Mouse (Mus musculus) layer of hippocampus, adult 11-12 months (tissue): ENCODE results near the gene Ubl7.
A peak's percentile ranks its signal among the peaks of the same experiment; 100 is the strongest.
"Not testable (repeated sequence)": the region's sequence is repeated elsewhere in the genome, so short reads cannot be mapped to it uniquely, and the experiment has no call there.

Experiments used
- DNase-seq: peaks from one replicate; pipeline ENCODE4 v3.0.0; 2022; ENCODE audit warnings: low spot score

The Ubl7 gene

DNA sequence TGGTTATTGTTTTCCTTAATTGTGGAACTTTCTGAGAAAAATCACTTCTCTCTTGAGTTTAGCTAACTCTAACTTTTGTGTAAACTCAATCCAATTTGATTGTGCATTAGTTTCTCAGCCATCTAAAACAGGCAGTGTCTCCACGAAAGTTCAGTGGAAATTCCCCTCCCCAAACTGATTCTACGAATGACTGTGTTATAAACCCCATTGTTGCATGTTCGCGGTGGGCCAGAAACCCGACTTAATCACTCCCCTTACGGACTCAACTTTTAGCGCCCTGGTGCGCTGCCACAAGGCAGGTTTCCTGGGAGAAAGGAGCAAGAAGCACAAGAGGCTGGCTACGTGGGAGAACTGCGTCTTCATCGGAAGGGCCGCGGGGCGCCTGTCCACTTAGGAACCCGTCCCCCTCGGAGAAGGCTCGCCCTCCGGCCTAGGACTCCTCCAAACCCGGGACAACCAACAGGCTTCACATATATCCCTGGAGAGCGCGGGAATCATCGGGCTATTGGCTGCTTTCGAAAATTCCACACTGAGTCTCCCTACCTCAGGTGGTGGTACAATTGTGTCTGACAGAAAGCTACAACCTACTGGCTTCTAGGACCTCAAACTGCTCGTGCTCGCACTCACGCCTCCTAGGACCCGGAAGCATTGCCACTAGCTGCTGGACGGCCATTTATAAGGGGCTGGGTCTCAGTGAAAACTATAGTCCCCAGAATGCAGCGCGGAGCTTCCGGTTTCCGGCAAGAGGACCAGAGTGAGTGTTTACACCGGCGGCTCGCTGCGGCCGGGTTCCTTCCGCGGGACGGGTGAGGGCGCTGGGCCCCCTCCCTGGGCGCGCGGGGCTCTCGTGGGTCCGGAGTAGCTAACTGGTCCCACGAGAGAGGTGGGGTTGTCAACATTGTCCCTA, at the start of gene Ubl7:
Ubl7 (plus strand) TSS at position 726 of the 907 bp plus-strand sequence.
- peak; percentile 91 for DNase-seq

GRCm38 (mm10) chr9:57861951-57862471, 48.8 kb upstream of the Ubl7 start:
- DNase-seq, result peak; percentile 65

DNA sequence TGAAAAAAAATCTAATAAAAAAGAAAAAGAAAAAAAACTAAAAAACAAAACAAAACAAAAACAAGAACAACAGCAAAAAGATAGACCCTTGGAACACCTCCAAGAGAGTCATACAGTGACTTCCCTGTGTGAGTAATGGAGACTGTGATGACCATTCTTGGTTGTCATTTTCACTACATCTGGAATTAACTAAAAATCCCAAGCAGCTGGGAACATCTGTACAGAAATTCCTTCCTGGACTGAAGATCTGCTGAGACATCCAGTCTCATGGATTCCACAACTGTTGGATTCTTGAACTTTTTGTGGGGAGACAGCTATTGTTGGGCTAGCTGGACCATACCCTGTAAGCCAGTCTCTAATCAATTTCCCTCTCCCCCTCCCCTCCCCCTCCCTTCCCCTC, 46.4 kb upstream of the Ubl7 start:
- no peak for DNase-seq

- no peak for DNase-seq
Observed at GRCm38 (mm10) chr9:57866530-57866929, 44.2 kb upstream of the Ubl7 start.

DNA sequence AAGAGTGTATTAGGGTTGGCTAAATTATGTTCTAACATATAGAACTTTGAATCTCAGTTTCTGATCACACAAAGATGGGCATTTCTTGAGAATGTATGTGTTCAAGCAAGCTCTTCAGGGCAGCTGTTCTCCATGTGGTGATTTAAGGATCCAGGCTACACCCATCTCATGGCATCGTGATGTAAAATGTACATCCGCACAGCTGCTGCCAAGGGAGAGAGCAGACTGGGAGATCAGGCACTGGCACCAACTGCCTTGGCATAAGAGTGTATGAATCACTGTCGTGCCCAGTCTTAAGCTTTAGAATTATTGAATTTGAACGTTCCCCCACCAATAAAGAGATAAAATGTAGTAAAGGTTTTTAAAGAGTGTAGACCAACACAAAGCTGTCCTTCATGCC, 43.5 kb upstream of the Ubl7 start:
- DNase-seq, result peak; percentile 9

- DNase-seq, result no peak
Observed at GRCm38 (mm10) chr9:57867880-57868279, 42.9 kb upstream of the Ubl7 start.

DNA sequence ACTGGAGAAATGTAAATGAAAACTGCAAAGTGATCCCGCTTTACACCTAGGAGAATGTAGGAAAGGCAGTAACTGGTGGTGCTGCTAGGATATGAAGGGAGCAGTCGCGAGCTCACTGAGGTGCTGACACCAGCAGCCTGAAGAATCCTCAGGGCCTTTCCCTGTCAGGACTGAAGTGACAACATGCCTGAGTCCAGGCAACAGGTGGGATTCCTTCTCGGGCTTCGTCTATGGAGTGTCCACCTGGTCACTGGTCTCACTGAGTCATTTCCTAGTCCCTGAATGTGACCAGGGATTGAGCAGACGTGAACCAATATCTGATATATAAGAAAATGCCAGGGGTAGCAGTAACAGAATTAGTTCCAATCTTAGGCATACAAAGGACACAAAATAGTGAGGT, 42.0 kb upstream of the Ubl7 start:
- no peak for DNase-seq

DNA sequence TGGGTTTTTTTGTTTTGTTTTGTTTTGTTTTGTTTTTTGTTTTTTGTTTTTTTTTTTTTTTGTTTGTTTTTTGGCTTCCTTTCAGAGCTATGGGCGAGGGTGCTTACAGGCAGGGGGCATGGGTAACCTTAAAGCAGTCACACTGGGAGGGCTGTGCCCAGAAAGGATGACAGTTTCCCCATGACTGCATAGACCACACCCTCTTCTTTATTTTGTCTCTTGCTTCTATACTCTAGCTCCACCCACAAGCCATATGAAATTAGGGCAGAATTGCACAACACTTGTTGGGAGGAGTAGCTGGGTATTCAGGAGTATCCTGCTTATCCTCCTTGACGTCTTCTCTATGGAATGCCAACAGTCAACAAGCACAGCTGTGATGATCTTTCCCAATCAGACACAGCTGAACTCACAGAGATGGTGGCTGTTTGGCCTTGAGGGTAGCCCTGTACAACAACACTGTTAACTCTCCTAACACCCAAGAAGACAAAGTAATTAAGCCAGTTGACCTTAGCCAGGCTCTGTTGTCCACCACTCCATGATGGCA, 40.4 kb upstream of the Ubl7 start:
- DNase-seq, result no peak

DNA sequence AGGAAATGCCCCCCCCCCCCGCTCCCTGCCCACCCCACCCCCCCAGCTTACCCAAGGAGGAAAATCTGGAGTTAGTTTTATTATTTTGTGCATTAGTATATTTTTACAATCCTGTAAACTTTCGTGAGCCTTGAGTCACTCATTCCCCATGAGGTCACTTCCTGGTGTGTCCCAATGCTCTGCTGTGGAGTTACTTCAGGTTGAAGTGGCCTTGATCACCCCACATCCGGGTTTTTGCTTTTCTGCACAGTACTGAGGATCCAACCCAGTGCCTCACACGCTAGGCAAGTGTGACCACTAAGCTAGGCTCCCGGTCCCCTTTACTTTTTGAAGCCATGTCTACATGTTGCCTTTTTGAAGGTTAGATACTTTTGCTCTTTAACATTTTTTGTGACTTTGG, 36.6 kb upstream of the Ubl7 start:
- DNase-seq, result no peak

GRCm38 (mm10) chr9:57874994-57875393, 35.8 kb upstream of the Ubl7 start:
- no peak for DNase-seq

DNA sequence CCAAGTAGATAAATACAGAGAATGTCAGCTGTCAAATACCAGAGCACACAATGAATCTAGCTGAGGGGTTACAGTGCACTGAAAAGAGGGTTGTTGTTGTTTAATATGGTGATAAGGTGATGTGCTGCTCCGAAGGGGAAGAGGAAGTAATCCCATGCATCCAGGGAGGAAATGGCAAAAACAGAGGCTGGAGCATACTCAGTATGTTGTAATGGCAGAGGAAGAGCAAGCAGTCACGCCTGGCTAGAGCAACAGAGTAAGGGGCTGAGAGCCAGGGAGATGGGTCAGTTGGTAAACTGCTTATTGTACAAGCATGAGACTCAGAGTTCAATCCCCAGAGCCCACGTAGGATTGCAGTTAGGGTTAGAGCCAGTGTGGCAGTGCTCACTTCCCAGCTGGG, 31.6 kb upstream of the Ubl7 start:
- no peak for DNase-seq

GRCm38 (mm10) chr9:57880278-57880677, 30.5 kb upstream of the Ubl7 start:
- no peak for DNase-seq

DNA sequence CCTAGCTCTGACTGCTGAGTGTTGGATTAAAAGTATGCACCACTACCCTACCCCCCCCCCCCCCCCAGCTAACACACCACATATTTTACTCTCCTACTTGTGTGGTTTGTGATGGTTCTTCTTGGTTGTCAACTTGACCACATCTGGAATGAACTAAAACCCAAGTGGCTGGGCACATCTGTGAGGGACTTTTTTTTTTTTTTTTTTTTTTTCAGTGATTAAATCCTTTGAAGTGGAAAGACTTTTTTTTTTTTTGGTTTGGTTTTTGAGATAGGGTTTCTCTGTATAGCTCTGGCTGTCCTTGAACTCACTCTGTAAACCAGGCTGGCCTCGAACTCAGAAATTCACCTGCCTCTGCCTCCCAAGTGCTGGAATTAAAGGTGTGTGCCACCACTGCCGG, 29.0 kb upstream of the Ubl7 start:
- not testable (repeated sequence) for DNase-seq

GRCm38 (mm10) chr9:57883413-57883812, 27.4 kb upstream of the Ubl7 start:
- DNase-seq, result no peak

DNA sequence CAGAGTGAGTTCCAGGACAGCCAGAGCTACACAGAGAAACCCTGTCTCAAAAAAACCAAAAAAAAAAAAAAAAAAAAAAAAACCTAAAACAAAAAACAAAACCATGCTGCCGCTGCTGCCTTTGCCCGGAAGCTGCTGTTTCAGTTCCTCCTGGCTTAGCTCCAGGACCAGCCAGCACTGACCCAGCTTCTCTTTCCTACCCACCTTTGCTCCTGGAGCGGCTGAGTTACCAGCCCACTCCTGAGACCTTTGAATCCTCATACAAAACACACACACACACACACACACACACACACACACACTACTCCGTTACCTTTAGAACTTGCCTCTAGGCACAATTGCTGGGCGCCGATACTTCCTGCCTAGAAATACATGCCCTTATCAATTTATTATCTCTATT, 22.7 kb upstream of the Ubl7 start:
- no peak for DNase-seq

GRCm38 (mm10) chr9:57900478-57900877, 10.3 kb upstream of the Ubl7 start:
- no peak for DNase-seq

DNA sequence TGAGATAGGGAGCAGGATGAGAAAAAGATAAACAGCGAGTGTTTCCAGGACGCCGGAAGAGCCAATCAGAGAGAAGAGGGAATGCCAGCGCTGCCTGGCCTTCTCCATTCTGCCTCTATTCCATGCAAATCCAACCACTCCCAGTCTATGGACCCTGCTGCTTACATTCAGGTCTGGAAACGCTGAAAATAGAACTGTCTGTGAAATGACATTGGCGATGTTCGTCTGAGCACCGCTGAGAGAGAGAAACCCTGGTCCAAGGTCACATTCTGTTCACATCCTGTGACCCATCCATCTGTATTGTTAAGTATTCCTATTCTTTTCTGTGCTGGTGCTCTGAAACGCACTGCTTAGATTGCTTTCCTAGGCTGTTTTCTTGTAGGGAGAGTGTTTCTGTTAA, 9.6 kb upstream of the Ubl7 start:
- peak; percentile 26 for DNase-seq

DNA sequence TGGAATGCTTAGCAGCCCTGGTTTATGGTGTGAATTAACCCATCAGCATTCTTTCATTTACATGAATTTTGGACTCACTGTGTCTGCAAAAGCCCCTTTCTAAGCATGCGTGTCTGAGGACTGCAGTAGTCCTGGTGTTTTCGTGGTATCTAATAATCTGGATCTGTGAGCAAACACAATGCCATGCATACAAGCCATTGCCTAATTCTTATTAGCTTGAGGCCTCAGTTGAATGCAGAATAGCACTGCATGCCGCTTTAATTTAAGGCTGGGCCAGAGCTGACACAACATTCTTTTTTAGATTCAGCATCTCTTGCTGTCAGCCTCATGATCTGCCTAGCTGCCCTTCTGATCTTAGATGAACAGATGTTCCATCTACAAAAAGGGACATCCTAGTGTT, 9.2 kb upstream of the Ubl7 start:
- no peak for DNase-seq

DNA sequence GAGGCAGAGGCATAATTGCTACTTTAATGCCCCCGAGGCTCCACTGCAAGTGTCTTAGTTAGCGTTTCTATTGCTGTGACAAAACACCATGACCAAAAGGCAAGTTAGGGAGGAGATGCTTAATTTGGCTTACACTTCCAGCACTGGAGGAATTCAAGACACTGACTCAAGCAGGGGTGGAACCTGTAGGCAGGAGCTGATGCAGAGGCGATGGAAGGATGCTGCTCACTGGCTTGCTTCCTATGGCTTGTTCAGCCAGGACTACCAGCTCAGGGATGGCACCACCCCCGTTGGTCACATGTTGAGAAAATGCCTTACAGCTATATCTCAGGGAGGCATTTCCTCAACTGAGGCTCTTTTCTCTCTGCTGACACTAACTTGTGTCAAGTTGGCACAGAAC, 8.6 kb upstream of the Ubl7 start:
- DNase-seq, result no peak

DNA sequence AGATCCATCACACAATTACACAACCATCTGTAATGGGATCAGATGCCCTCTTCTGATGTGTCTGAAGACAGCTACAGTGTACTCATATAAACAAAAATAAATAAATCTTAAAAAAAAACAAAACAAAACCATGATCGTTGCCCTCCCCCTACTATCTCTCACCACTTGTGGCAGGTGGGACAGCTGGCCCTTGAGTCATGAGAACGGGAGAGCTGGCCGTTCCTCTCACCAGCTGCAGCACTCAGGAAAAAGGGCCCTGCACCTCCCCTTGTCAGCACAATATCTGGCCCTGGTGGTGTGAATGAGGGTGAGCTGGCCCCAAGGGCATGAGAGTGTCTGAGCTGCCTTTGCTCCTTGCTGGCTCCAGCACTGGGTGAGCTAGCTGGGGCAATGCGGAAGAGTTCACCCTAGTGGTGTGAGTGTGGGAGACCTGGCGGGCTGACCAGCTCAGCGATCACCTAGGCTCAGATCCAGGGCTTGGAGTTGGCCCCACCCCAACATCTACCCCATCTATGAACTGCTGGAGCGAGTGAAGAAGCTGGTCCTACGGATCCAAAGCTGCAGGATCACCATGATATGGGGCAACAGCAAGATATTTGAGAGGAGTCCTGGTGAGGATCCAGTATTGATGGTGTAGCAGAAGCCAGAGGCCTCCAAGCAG, 7.1 kb upstream of the Ubl7 start:
- no peak for DNase-seq

DNA sequence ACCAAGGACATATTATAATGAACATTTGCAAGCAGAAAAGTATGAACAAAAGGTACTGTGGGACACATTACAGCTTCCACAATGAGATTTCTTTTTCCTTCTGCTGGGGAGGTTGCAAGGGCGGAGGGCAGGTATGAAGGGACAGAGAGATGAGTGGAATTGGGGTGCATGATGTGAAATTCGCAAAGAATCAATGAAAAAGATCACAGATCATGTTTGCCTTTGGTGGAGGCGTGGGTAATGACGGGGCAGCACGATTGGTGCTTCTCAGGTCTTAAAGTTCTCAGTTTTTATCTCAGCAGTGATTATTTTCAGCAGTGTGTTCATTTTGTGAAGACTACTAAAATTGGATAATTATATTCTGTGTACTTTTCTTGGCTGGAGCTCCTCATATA, 6.5 kb upstream of the Ubl7 start:
- DNase-seq, result no peak

DNA sequence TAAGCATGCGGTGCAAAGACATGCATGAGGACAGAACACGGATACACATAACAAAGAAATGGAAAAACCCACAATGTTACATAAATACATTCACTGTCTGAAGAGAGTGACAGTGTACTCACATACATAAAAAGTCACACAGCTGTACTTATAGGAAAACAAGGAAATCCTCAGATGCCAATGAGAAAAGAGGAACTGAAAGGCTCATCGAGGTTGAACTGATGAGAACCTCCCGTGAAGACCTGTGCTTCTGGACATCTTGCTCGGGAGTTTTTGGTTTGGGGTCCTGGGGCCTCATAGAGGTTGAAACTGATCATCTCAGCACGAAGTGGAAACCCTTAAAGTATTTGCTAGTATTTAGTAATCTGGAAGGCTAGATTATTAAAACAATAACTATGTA, 3.6 kb upstream of the Ubl7 start:
- DNase-seq, result no peak

GRCm38 (mm10) chr9:57912571-57912970, 1.8 kb downstream of the Ubl7 start:
- no peak for DNase-seq
